In genomic region chr16:87784405-87784994, GRCm38 (mm10) we compare ENCODE assay signal across 10 mouse cellular contexts.
DNase-seq lines count a peak whose midpoint lies in the region; ATAC-seq and TF ChIP-seq lines count a peak whose summit lies in the region.
"Had no signal": no experiment of that assay in that cellular context is flagged by ENCODE, and none has a peak within 500 bp of the region (broad histone marks: within the 10 kb centered on the region; RNA-seq: fewer than 3 reads in every experiment).

No protein-coding gene starts in this region.

- no peak for TF ChIP-seq POLR2A in heart, adult 2 months (IDR thresholded peaks at IDR 0.05; ENCODE audit: insufficient read depth, low read depth, low read length)

- H3K27ac ChIP-seq in left cerebral cortex, adult 2 months = peak overlapping the region; percentile 47; the same call in 1 of the 2 replicates
- H3K27ac ChIP-seq in heart, adult 2 months = peak overlapping the region; percentile 49
- no peak overlapping the region for H3K27ac ChIP-seq in liver, embryonic 11.5 days (ENCODE audit: low read depth, low read length)
- H3K27ac ChIP-seq: embryonic facial prominence, embryonic 12.5 days; neural tube, embryonic 12.5 days had no signal

- H3K4me1 ChIP-seq in heart, adult 2 months (ENCODE audit: control insufficient read depth, insufficient read depth, low read length) = peaks cover 3% of the 10 kb centered on the region
- H3K4me1 ChIP-seq in liver, embryonic 11.5 days (replicated peaks; ENCODE audit: control insufficient read depth, insufficient read depth, low read length) = no peaks in the 10 kb centered on the region
- H3K4me1 ChIP-seq: embryonic facial prominence, embryonic 12.5 days; neural tube, embryonic 12.5 days had no signal

- H3K4me3 ChIP-seq in left cerebral cortex, adult 2 months = no peak overlapping the region
- peak overlapping the region; percentile 23; the same call in 1 of the 2 replicates for H3K4me3 ChIP-seq in heart, adult 2 months
- H3K4me3 ChIP-seq in liver, embryonic 11.5 days (ENCODE audit: low read depth, low read length) = no peak overlapping the region
- H3K4me3 ChIP-seq: embryonic facial prominence, embryonic 12.5 days; neural tube, embryonic 12.5 days had no signal

- no peak for TF ChIP-seq CTCF in left cerebral cortex, adult 2 months (IDR thresholded peaks at IDR 0.05)
- no peak for TF ChIP-seq CTCF in heart, adult 2 months (IDR thresholded peaks at IDR 0.05)

- H3K79me2 ChIP-seq in heart, adult 2 months (replicated peaks; ENCODE audit: control insufficient read depth, insufficient read depth, low read length) = no peaks in the 10 kb centered on the region

- no peaks in the 10 kb centered on the region for H3K9me3 ChIP-seq in liver, embryonic 11.5 days (ENCODE audit: control insufficient read depth, low read length)
- H3K9me3 ChIP-seq: embryonic facial prominence, embryonic 12.5 days; neural tube, embryonic 12.5 days had no signal

- no peaks in the 10 kb centered on the region for H3K27me3 ChIP-seq in heart, adult 2 months (ENCODE audit: control insufficient read depth, insufficient read depth, low read length)
- H3K27me3 ChIP-seq in liver, embryonic 11.5 days (replicated peaks; ENCODE audit: control insufficient read depth, insufficient read depth, low read length) = no peaks in the 10 kb centered on the region
- H3K27me3 ChIP-seq: embryonic facial prominence, embryonic 12.5 days; neural tube, embryonic 12.5 days had no signal

- no peak for TF ChIP-seq EP300 in heart, adult 2 months (IDR thresholded peaks at IDR 0.05; ENCODE audit: insufficient read depth, low read depth, low read length)

- H3K9ac ChIP-seq in heart, adult 2 months (ENCODE audit: low read depth, low read length) = no peak overlapping the region
- no peak overlapping the region for H3K9ac ChIP-seq in liver, embryonic 11.5 days (ENCODE audit: low read depth, low read length)
- H3K9ac ChIP-seq: embryonic facial prominence, embryonic 12.5 days; neural tube, embryonic 12.5 days had no signal

- 19% methylated on average over 13 of the region's 13 CpGs for WGBS in heart, adult 2 months
- 63% methylated on average over 13 of the region's 13 CpGs for WGBS in liver, embryonic 11.5 days

- no peak for ATAC-seq in liver, embryonic 11.5 days (replicated peaks; ENCODE audit: low FRiP score)

- intact Hi-C loops in left cerebral cortex, adult 2 months (cut with DNase I) = no loop called here
- intact Hi-C loops in left cerebral cortex, postnatal 36 days (cut with DNase I) = no loop called here
- intact Hi-C loops in heart, adult 2 months (cut with DNase I) = no loop called here
- intact Hi-C loops in gastrocnemius, postnatal 14 days (cut with DNase I; ENCODE audit: low total_unique reads) = no loop called here

- H3K4me2 ChIP-seq in liver, embryonic 11.5 days = no peak overlapping the region
- H3K4me2 ChIP-seq: embryonic facial prominence, embryonic 12.5 days; neural tube, embryonic 12.5 days had no signal

- DNase-seq in left cerebral cortex, adult 2 months (ENCODE audit: extremely low spot score in 1 of 2, low spot score in 2 of 2) = no peak
- DNase-seq in left cerebral cortex, postnatal 36 days (ENCODE audit: low spot score in 2 of 2) = no peak
- peak in 1 of 2 experiments; percentile 52 for DNase-seq in heart, adult 2 months
- DNase-seq in kidney, adult 9 months = peak; percentile 55
- peak; percentile 9 for DNase-seq in skeletal muscle tissue, adult 2 months (ENCODE audit: low read depth, low spot score)
- no peak for DNase-seq in urinary bladder, adult 18-20 months (ENCODE audit: low spot score in 2 of 2)
- DNase-seq in gastrocnemius, postnatal 14 days = no peak
- no peak for DNase-seq in liver, embryonic 11.5 days (ENCODE audit: low spot score)

- no peaks in the 10 kb centered on the region for H3K36me3 ChIP-seq in heart, adult 2 months (ENCODE audit: control insufficient read depth, insufficient read depth, low read length)
- no peaks in the 10 kb centered on the region for H3K36me3 ChIP-seq in liver, embryonic 11.5 days (ENCODE audit: control insufficient read depth, insufficient read depth, low read length)
- H3K36me3 ChIP-seq: embryonic facial prominence, embryonic 12.5 days; neural tube, embryonic 12.5 days had no signal

Comparison
In these comparisons a context has a peak if more than half of its experiments do, and no peak if none do; other contexts are left out.
1. DNase-seq: peak in kidney, adult 9 months (single experiment) and skeletal muscle tissue, adult 2 months (single experiment); none in left cerebral cortex, adult 2 months (0 of 2), left cerebral cortex, postnatal 36 days (0 of 2), urinary bladder, adult 18-20 months (0 of 2), gastrocnemius, postnatal 14 days (single experiment) and liver, embryonic 11.5 days (single experiment).